Mouse (Mus musculus) lung, adult 2 months (tissue): ENCODE results near the gene Mfap1b.

Experiments used
- CTCF ChIP-seq: fragments of 200-500 bp; IDR thresholded peaks from 2 replicates; pipeline ENCODE4 v1.5.1; 2011; ENCODE audit warnings: mild to moderate bottlenecking, low read length, control low read depth; ENCODE audit not compliant: insufficient read depth
- POLR2A ChIP-seq: fragments of 200-500 bp; IDR thresholded peaks from 2 replicates; pipeline ENCODE4 v1.6.1; 2011; ENCODE audit warnings: low read depth, mild to moderate bottlenecking, control low read depth, low read length, borderline replicate concordance; ENCODE audit errors: extremely low read depth

- no peak for TF ChIP-seq CTCF
- TF ChIP-seq POLR2A: no peak
Observed at GRCm38 (mm10) chr2:121442259-121443067, 31.4 kb downstream of the Mfap1b start.
